Mouse (Mus musculus): ENCODE data around the gene Trpd52l3. TPM values are rescaled to one million over a fixed set of nuclear protein-coding genes. Genes with fewer than 3 reads are reported as not detected.

Gene Trpd52l3
- total and polyA plus RNA-seq, 3 experiments = 0.05 TPM; not detected in 2

DNA sequence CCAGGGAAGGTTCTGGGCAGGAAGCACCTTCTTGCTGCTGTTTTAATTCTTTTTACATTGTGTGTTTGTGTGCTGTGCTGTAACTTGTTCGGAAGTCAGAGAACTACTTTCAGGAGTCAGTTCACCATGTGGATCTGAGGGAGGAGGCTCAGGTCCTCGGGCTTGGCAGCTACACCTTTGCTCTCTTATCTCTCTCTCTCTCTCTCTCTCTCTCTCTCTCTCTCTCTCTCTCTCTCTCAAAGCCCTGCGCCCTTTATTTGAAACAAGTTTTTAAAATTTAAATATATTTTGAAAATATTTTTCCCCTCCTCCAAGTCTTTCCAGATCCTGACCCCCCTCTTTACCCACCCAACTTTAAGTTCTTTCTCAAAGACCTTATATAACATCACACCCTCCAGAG lies 31.8 kb downstream of the Trpd52l3 start:
- ATAC-seq (ENCODE audit: extremely low read depth, insufficient number of reproducible peaks, low FRiP score, poor library complexity, severe bottlenecking) = no peak
- no peaks in the 10 kb centered on the region for H3K9me3 ChIP-seq (replicated peaks)
- TF ChIP-seq GATA1 (IDR thresholded peaks at IDR 0.05; ENCODE audit: borderline replicate concordance, low read length) = no peak
- no peak for TF ChIP-seq TAL1 (conservative IDR thresholded peaks at IDR 0.05; ENCODE audit: low read depth, low read length)
- TF ChIP-seq POLR2AphosphoS5 (IDR thresholded peaks at IDR 0.05; ENCODE audit: insufficient replicate concordance, low read depth, low read length) = no peak
- no peak for TF ChIP-seq GATA2 (IDR thresholded peaks at IDR 0.05; ENCODE audit: borderline replicate concordance, low read depth, low read length)
- no peak for TF ChIP-seq CTCF (IDR thresholded peaks at IDR 0.05; ENCODE audit: low read depth, low read length)
- no peak for DNase-seq (ENCODE audit: low spot score)
- H3K27me3 ChIP-seq (ENCODE audit: insufficient read depth, low read length) = no peaks in the 10 kb centered on the region
- peaks cover 45% of the 10 kb centered on the region for H3K4me1 ChIP-seq (ENCODE audit: insufficient read depth, low read depth, low read length)
- H3K4me3 ChIP-seq (ENCODE audit: low read depth, low read length) = no peak overlapping the region
- H3K36me3 ChIP-seq (replicated peaks) = peaks cover 11% of the 10 kb centered on the region

DNA sequence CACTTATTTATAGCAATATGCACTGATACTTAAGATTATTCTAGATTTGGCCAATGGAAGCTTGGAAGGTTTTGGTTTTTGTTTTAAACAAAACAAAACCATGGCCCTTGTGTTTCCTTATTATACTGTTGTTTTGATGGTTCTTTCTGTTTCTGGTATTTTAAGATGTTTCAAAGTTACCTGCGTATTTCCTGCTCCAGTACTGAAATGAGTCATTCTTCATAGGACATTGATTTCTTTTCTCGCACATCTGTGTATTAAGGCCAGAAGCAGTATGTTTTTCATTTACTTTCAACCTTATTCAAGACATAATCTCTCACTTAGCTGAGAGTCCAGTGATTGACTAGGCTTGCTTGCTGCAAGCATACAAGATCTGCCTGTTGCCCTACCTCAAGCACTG lies 40.1 kb downstream of the Trpd52l3 start:
- H3K4me1 ChIP-seq (ENCODE audit: insufficient read depth, low read depth, low read length) = peaks cover 13% of the 10 kb centered on the region
- no peak for DNase-seq (ENCODE audit: low spot score)
- H3K27me3 ChIP-seq (ENCODE audit: insufficient read depth, low read length) = no peaks in the 10 kb centered on the region
- no peak overlapping the region for H3K4me3 ChIP-seq (ENCODE audit: low read depth, low read length)
- TF ChIP-seq GATA2 (IDR thresholded peaks at IDR 0.05; ENCODE audit: borderline replicate concordance, low read depth, low read length) (no peak), GATA1 (IDR thresholded peaks at IDR 0.05; ENCODE audit: borderline replicate concordance, low read length) (no peak), POLR2AphosphoS5 (IDR thresholded peaks at IDR 0.05; ENCODE audit: insufficient replicate concordance, low read depth, low read length) (no peak), CTCF (IDR thresholded peaks at IDR 0.05; ENCODE audit: low read depth, low read length) (no peak), TAL1 (conservative IDR thresholded peaks at IDR 0.05; ENCODE audit: low read depth, low read length) (no peak)
- no peak for ATAC-seq (ENCODE audit: extremely low read depth, insufficient number of reproducible peaks, low FRiP score, poor library complexity, severe bottlenecking)
- peaks cover 60% of the 10 kb centered on the region for H3K36me3 ChIP-seq (replicated peaks)
- H3K9me3 ChIP-seq (replicated peaks) = peaks cover 5% of the 10 kb centered on the region

DNA sequence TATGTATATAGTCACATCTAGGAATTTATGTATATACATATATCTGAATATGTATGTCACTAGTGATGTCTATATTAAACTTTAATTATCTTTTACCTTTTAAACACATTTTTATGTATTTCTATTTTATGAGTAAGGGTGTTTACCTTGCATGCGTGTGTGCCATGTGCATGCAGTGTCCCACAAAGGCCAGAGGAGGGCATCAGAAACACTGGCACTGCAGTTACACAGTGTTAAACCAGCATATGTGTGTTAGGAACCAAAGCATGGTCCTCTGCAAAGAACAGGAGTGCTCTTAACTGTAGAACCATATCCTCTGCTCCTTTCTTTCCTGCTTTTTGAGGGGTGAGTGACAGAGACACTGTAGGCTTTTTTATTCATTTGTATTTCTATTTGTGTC lies 41.0 kb downstream of the Trpd52l3 start:
- no peak overlapping the region for H3K4me3 ChIP-seq (ENCODE audit: low read depth, low read length)
- TF ChIP-seq TAL1 (conservative IDR thresholded peaks at IDR 0.05; ENCODE audit: low read depth, low read length) (no peak), CTCF (IDR thresholded peaks at IDR 0.05; ENCODE audit: low read depth, low read length) (0 out of 2 replicates have a peak, but pooled peaks have one; percentile 6)
- no peak for ATAC-seq (ENCODE audit: extremely low read depth, insufficient number of reproducible peaks, low FRiP score, poor library complexity, severe bottlenecking)
- H3K27me3 ChIP-seq (ENCODE audit: insufficient read depth, low read length) = no peaks in the 10 kb centered on the region
- H3K4me1 ChIP-seq (ENCODE audit: insufficient read depth, low read depth, low read length) = peaks cover 22% of the 10 kb centered on the region
- H3K36me3 ChIP-seq (replicated peaks) = peaks cover 61% of the 10 kb centered on the region
- H3K9me3 ChIP-seq (replicated peaks) = peaks cover 5% of the 10 kb centered on the region
- DNase-seq (ENCODE audit: low spot score) = no peak

DNA sequence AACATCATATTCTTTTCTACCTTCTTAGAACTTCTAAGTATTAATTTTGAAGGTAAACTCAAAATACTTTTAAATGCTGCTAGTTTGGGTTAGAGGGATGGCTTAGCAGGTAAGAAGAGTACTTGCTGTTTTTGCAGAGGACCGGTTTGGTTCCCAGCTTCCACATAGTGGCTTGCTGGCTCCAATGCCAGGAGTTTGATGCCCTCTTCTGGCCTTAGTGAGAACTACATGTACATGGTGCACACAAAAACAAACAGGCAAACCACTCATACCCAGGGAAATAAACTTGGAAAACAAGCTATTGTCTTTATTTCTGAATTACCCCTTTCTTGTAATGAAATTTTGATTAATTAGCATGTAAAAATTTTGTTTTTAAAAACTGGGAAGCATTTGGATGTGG lies 42.3 kb downstream of the Trpd52l3 start:
- Histone ChIP-seq H3K4me1 (ENCODE audit: insufficient read depth, low read depth, low read length) (peaks cover 31% of the 10 kb centered on the region), H3K27me3 (ENCODE audit: insufficient read depth, low read length) (no peaks in the 10 kb centered on the region), H3K9me3 (replicated peaks) (peaks cover 5% of the 10 kb centered on the region), H3K36me3 (replicated peaks) (peaks cover 62% of the 10 kb centered on the region), H3K4me3 (ENCODE audit: low read depth, low read length) (no peak overlapping the region)
- no peak for ATAC-seq (ENCODE audit: extremely low read depth, insufficient number of reproducible peaks, low FRiP score, poor library complexity, severe bottlenecking)
- no peak for TF ChIP-seq POLR2AphosphoS5 (IDR thresholded peaks at IDR 0.05; ENCODE audit: insufficient replicate concordance, low read depth, low read length)
- no peak for TF ChIP-seq GATA2 (IDR thresholded peaks at IDR 0.05; ENCODE audit: borderline replicate concordance, low read depth, low read length)
- no peak for TF ChIP-seq GATA1 (IDR thresholded peaks at IDR 0.05; ENCODE audit: borderline replicate concordance, low read length)
- TF ChIP-seq TAL1 (conservative IDR thresholded peaks at IDR 0.05; ENCODE audit: low read depth, low read length) = no peak
- TF ChIP-seq CTCF (IDR thresholded peaks at IDR 0.05; ENCODE audit: low read depth, low read length) = no peak
- DNase-seq (ENCODE audit: low spot score) = no peak

DNA sequence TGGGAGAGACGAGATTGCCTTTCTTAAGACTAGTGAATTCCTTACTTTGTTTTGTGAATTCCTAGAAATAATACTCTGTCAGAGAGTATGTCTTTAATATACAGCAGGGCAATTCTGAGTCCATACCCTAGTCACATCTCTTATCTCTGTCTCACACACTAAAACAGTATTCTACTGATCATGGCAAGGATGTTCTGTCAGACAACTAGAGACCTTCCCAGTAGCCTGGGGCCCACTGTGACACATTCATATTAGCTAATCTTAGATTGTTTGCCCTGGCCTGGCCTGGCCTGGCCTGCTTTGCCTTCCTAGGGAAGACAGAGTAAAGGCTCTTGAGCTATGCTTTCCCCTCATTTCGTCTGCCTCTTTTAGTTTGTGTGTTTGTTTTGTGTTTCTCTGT lies 47.0 kb downstream of the Trpd52l3 start:
- Histone ChIP-seq H3K9me3 (replicated peaks) (peaks cover 5% of the 10 kb centered on the region), H3K4me1 (ENCODE audit: insufficient read depth, low read depth, low read length) (peaks cover 48% of the 10 kb centered on the region), H3K27me3 (ENCODE audit: insufficient read depth, low read length) (no peaks in the 10 kb centered on the region), H3K36me3 (replicated peaks) (peaks cover 45% of the 10 kb centered on the region), H3K4me3 (ENCODE audit: low read depth, low read length) (no peak overlapping the region; the same call in 1 of the 2 replicates)
- no peak for TF ChIP-seq GATA1 (IDR thresholded peaks at IDR 0.05; ENCODE audit: borderline replicate concordance, low read length)
- peak; percentile 51 for TF ChIP-seq TAL1 (conservative IDR thresholded peaks at IDR 0.05; ENCODE audit: low read depth, low read length)
- DNase-seq (ENCODE audit: low spot score) (peak; percentile 57), ATAC-seq (ENCODE audit: extremely low read depth, insufficient number of reproducible peaks, low FRiP score, poor library complexity, severe bottlenecking) (peak; percentile 90)

- H3K4me1 ChIP-seq (ENCODE audit: insufficient read depth, low read depth, low read length) = peaks cover 48% of the 10 kb centered on the region
- no peak for TF ChIP-seq CTCF (IDR thresholded peaks at IDR 0.05; ENCODE audit: low read depth, low read length)
- TF ChIP-seq TAL1 (conservative IDR thresholded peaks at IDR 0.05; ENCODE audit: low read depth, low read length) = no peak
- TF ChIP-seq GATA2 (IDR thresholded peaks at IDR 0.05; ENCODE audit: borderline replicate concordance, low read depth, low read length) = no peak
- no peak for TF ChIP-seq POLR2AphosphoS5 (IDR thresholded peaks at IDR 0.05; ENCODE audit: insufficient replicate concordance, low read depth, low read length)
- no peak for TF ChIP-seq GATA1 (IDR thresholded peaks at IDR 0.05; ENCODE audit: borderline replicate concordance, low read length)
- peaks cover 5% of the 10 kb centered on the region for H3K9me3 ChIP-seq (replicated peaks)
- no peak overlapping the region for H3K4me3 ChIP-seq (ENCODE audit: low read depth, low read length)
- DNase-seq (ENCODE audit: low spot score) (no peak), ATAC-seq (ENCODE audit: extremely low read depth, insufficient number of reproducible peaks, low FRiP score, poor library complexity, severe bottlenecking) (no peak)
- H3K36me3 ChIP-seq (replicated peaks) = peaks cover 44% of the 10 kb centered on the region
- H3K27me3 ChIP-seq (ENCODE audit: insufficient read depth, low read length) = no peaks in the 10 kb centered on the region
Measured at GRCm38 (mm10) chr19:30051479-30051878, 47.9 kb downstream of the Trpd52l3 start.

- no peak for TF ChIP-seq GATA2 (IDR thresholded peaks at IDR 0.05; ENCODE audit: borderline replicate concordance, low read depth, low read length)
- TF ChIP-seq POLR2AphosphoS5 (IDR thresholded peaks at IDR 0.05; ENCODE audit: insufficient replicate concordance, low read depth, low read length) = no peak
- no peak for TF ChIP-seq TAL1 (conservative IDR thresholded peaks at IDR 0.05; ENCODE audit: low read depth, low read length)
- no peak for TF ChIP-seq GATA1 (IDR thresholded peaks at IDR 0.05; ENCODE audit: borderline replicate concordance, low read length)
- TF ChIP-seq CTCF (IDR thresholded peaks at IDR 0.05; ENCODE audit: low read depth, low read length) = no peak
- DNase-seq (ENCODE audit: low spot score) = no peak
- Histone ChIP-seq H3K4me3 (ENCODE audit: low read depth, low read length) (no peak overlapping the region), H3K9me3 (replicated peaks) (no peaks in the 10 kb centered on the region), H3K27me3 (ENCODE audit: insufficient read depth, low read length) (no peaks in the 10 kb centered on the region), H3K4me1 (ENCODE audit: insufficient read depth, low read depth, low read length) (peaks cover 36% of the 10 kb centered on the region), H3K36me3 (replicated peaks) (peaks cover 34% of the 10 kb centered on the region)
- ATAC-seq (ENCODE audit: extremely low read depth, insufficient number of reproducible peaks, low FRiP score, poor library complexity, severe bottlenecking) = no peak
Measured at GRCm38 (mm10) chr19:30054218-30054617, 50.6 kb downstream of the Trpd52l3 start.

Other genes starting within 250 kb of the Trpd52l3 start
- 47.5 TPM in 2 replicates for gene 9930021J03Rik, start 197.8 kb upstream of the Trpd52l3 start, total RNA-seq (2014; fragmentation: Nextera tagmentation)
- 13.0 and 15.1 TPM in 2 replicates for gene 9930021J03Rik, start 197.8 kb upstream of the Trpd52l3 start, total RNA-seq (2017)
- gene 9930021J03Rik, start 197.8 kb upstream of the Trpd52l3 start, polyA plus RNA-seq (2012) = 1.7 and 2.1 TPM in 2 replicates
- 13.8 and 17.2 TPM in 2 replicates for gene Ranbp6, start 190.8 kb upstream of the Trpd52l3 start, total RNA-seq (2014; fragmentation: Nextera tagmentation)
- gene Ranbp6, start 190.8 kb upstream of the Trpd52l3 start, total RNA-seq (2017) = 28.2 and 30.2 TPM in 2 replicates
- 0.84 and 1.9 TPM in 2 replicates for gene Ranbp6, start 190.8 kb upstream of the Trpd52l3 start, polyA plus RNA-seq (2012)
- gene Il33, start 78.7 kb upstream of the Trpd52l3 start, total RNA-seq (2014; fragmentation: Nextera tagmentation) = 0.60 and 0.92 TPM in 2 replicates
- gene Il33, start 78.7 kb upstream of the Trpd52l3 start, total RNA-seq (2017) = 0.46 and 0.49 TPM in 2 replicates
- gene Il33, start 78.7 kb upstream of the Trpd52l3 start, polyA plus RNA-seq (2012) = 0.03 TPM in 2 replicates
- 110 and 137 TPM in 2 replicates for gene Uhrf2, start 26.7 kb downstream of the Trpd52l3 start, total RNA-seq (2014; fragmentation: Nextera tagmentation)
- gene Uhrf2, start 26.7 kb downstream of the Trpd52l3 start, total RNA-seq (2017) = 79.4 and 91.5 TPM in 2 replicates
- gene Uhrf2, start 26.7 kb downstream of the Trpd52l3 start, polyA plus RNA-seq (2012) = 13.5 and 19.4 TPM in 2 replicates
- gene Gldc, start 171.6 kb downstream of the Trpd52l3 start, total RNA-seq (2014; fragmentation: Nextera tagmentation) = not detected in 2 replicates
- 0.11 TPM in 1 of 2 replicates, not detected in the other for gene Gldc, start 171.6 kb downstream of the Trpd52l3 start, total RNA-seq (2017)
- gene Gldc, start 171.6 kb downstream of the Trpd52l3 start, polyA plus RNA-seq (2012) = not detected in 2 replicates
- gene Mbl2, start 229.2 kb downstream of the Trpd52l3 start, total RNA-seq (2014; fragmentation: Nextera tagmentation) = not detected in 2 replicates
- not detected in 2 replicates for gene Mbl2, start 229.2 kb downstream of the Trpd52l3 start, total RNA-seq (2017)
- gene Mbl2, start 229.2 kb downstream of the Trpd52l3 start, polyA plus RNA-seq (2012) = not detected in 2 replicates

Measured in G1E (cell line).